Mouse (Mus musculus): ENCODE results near the gene Ubash3b. TPM values are rescaled to one million over a fixed set of nuclear protein-coding genes. Genes with fewer than 3 reads are reported as not detected.

Ubash3b gene
- polyA plus RNA-seq, 1 experiment from 2014 or later: 12.1 TPM

DNA sequence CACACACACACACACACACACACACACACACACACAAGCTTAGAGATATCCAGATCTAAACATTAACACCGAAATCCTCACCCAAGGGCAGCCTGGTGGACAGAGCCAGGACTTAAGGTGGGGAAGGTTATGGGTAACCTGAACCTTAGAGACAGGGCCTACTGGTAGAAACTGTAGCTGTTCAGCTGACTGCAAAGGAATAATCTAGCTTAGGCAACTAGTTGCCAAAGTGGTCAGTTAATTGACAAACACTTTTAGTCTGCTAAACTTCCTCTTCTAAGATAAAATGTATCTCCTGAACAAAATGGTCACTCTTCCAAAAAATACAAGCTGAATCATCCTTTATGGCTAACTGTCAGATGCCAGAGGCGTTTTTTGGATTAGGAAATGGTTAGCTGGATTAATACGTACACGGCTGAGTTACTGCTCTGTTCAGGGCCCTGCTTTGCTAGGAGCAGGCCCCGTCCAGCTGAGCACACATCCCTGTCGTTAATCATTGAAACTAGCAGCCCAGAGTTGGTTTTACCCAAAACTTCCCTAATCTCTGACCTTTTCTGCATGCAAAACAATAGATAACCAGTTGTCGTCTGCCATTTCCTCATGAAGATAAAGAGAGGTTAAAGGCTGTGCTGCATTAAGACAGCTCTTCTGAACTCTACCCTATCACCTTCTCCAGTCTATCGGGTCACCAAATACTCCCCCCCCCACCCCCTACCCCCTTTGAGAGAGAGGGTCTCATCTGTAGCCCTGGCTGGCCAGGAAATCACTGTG lies 102.5 kb downstream of the Ubash3b start:
- ATAC-seq: no peak
- H3K4me3 ChIP-seq (replicated peaks): no peak overlapping the region
- WGBS: 63% methylated on average over 8 of the region's 8 CpGs
- H3K9ac ChIP-seq (replicated peaks): no peak overlapping the region
- no peaks in the 10 kb centered on the region for H3K36me3 ChIP-seq
- no peak overlapping the region for H3K27ac ChIP-seq
- no peaks in the 10 kb centered on the region for H3K9me3 ChIP-seq
- H3K4me1 ChIP-seq (replicated peaks): peaks cover 11% of the 10 kb centered on the region
- H3K27me3 ChIP-seq: no peaks in the 10 kb centered on the region
- no peak overlapping the region for H3K4me2 ChIP-seq (replicated peaks)

DNA sequence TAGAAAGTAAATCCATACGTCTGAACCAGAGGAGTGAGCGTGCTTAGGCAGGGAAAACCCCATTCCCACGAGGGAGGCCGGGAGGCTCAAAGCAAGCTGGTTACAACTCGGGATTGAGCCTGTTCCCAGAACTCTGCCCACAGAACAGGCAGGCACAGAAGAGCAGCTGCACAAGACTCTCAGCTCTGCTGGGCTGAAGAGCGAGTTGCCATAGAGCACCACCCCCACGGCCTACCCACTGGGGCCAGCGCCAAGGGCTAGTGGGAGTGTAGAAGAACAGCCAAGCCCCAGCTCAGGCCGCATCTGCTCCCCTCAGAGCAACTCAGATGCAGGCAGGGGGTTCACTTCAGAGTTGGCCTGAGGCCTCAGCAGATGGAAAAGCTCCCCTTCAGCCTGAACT lies 107.3 kb downstream of the Ubash3b start:
- H3K4me3 ChIP-seq (replicated peaks): no peak overlapping the region
- no peaks in the 10 kb centered on the region for H3K9me3 ChIP-seq
- no peak for ATAC-seq
- WGBS: 85% methylated on average over 9 of the region's 9 CpGs
- H3K4me2 ChIP-seq (replicated peaks): no peak overlapping the region
- no peak overlapping the region for H3K27ac ChIP-seq
- H3K36me3 ChIP-seq: no peaks in the 10 kb centered on the region
- H3K27me3 ChIP-seq: no peaks in the 10 kb centered on the region
- H3K9ac ChIP-seq (replicated peaks): no peak overlapping the region
- H3K4me1 ChIP-seq (replicated peaks): peaks cover 15% of the 10 kb centered on the region

DNA sequence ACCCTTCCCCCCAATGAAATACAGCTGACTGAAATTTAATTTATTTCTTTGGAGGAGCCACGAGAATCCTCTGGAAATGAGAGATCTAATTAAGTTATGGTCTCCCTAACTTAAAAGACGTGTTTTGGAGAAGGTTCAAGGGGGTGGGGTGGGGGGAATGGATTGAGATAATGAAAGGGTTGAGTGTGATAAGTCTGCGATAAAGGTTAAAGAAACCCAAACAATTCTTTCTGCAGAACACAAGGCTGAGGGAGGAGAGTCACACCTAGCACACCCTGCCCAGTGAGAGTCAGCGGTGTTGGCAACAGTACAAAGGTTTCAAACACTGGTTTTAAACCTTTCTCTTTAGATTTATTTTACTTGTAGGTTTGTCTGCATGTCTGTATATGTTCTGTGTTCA lies 108.0 kb downstream of the Ubash3b start:
- Histone ChIP-seq H3K9ac (replicated peaks) (no peak overlapping the region), H3K27me3 (no peaks in the 10 kb centered on the region), H3K27ac (no peak overlapping the region), H3K4me2 (replicated peaks) (no peak overlapping the region), H3K4me1 (replicated peaks) (peaks cover 15% of the 10 kb centered on the region), H3K36me3 (no peaks in the 10 kb centered on the region), H3K9me3 (no peaks in the 10 kb centered on the region), H3K4me3 (replicated peaks) (no peak overlapping the region)
- no peak for ATAC-seq
- WGBS: 59% methylated on average over 4 of the region's 4 CpGs

DNA sequence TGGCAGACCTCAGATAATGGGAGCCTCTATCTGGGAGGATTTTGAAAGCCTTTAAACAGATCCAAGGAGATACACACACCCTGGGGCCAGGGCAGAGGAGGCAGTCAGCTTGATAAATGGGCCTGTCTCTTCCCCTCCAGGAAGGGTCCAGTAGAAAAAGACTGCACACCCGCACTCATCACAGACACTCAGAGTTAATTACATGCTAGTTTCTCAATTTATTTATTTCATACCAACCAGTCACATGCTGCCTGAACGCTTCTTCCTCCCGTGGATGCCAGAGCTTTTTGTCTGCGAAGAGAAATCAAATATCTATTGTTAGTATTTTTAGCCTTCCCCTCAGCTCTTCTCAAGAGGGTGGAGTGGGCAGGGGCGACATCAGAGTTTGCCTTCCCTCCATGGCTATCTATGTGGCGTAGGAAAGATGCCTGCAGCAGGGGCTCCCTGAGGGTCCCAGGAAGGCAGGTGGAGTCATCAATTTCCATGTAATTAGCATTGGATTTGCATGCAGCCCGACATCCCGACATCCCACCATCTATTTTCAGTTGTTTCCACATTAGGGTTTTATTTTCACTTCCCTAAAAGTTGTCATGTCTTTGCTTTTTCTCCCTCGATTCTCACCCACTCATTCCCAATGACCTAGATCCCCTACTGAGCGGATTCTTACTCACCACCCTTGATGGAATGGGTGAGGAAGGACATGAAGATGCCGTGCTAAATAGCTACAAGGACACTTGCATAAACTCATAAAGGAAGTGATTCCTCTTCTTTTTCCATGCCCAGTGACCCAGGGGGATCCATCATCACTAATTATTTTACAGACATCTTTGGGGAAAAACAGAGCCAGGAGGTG lies 110.2 kb downstream of the Ubash3b start:
- no peaks in the 10 kb centered on the region for H3K9me3 ChIP-seq
- no peak overlapping the region for H3K4me3 ChIP-seq (replicated peaks)
- peak; percentile 55 for ATAC-seq
- peak overlapping the region; percentile 71 for H3K27ac ChIP-seq
- H3K36me3 ChIP-seq: no peaks in the 10 kb centered on the region
- H3K9ac ChIP-seq (replicated peaks): no peak overlapping the region
- H3K4me1 ChIP-seq (replicated peaks): peaks cover 15% of the 10 kb centered on the region
- 59% methylated on average over 11 of the region's 11 CpGs for WGBS
- H3K4me2 ChIP-seq (replicated peaks): no peak overlapping the region
- H3K27me3 ChIP-seq: no peaks in the 10 kb centered on the region

DNA sequence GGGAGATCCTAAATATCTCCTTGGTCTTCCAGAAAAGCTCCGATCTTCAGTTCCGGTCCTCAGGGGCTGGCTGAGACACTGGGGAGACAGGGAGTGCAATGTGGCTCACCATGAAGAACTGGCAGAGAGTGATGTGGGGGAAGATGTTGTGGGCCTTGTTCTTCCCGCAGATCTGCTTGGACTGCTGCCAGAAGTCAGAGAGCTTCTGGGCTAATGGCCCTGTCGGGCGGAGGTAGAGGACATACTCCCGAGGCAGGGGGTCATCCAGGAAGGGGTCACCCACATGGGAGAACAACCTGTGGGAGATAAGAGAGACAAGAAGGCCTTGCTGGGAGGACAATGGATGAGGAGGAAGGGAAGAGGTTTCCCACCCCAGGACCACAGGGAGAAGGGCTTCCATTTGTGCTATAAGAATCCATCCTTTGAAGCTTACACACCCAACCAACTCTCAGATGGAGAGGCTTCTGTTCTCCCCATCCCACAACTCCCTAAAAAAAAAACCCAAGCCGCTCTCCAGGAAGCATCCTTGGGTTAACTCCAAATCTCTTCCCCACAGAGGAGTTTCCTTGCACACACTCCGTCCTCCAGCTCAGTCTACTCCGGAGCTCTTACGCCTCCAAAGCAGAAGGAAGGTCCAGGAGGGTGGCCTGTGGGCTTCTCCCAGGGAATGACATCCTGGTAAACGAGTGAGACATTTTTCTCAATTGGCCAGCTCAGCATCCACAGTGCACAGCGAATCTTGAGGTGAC lies 111.0 kb downstream of the Ubash3b start:
- 79% methylated on average over 12 of the region's 12 CpGs for WGBS
- no peak overlapping the region for H3K4me2 ChIP-seq (replicated peaks)
- peak overlapping the region; percentile 71 for H3K27ac ChIP-seq
- no peak overlapping the region for H3K4me3 ChIP-seq (replicated peaks)
- no peak overlapping the region for H3K9ac ChIP-seq (replicated peaks)
- H3K4me1 ChIP-seq (replicated peaks): peaks cover 15% of the 10 kb centered on the region
- no peaks in the 10 kb centered on the region for H3K36me3 ChIP-seq
- H3K27me3 ChIP-seq: no peaks in the 10 kb centered on the region
- H3K9me3 ChIP-seq: no peaks in the 10 kb centered on the region
- 0 out of 2 replicates have a peak, but pooled peaks have one; percentile 9 for ATAC-seq

DNA sequence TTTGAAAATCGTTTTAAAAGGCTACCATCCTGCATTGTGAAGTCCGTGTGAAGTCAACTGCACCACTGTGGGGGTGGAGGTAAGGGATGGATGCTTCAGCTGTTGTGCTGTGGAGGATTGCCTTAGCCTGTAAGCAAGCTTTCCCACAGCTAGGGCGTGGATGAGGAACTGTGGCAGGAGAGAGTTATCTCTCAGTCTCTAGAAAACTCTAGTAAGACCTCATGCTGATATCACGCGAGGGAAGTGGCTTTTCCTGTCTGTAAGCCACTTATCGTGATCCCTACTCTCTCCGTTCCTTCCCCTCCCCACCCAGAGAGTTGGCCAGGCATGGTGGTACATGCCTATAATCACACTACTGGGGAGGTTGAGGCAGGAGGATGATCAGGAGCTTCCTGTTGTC lies 112.2 kb downstream of the Ubash3b start:
- no peak overlapping the region for H3K9ac ChIP-seq (replicated peaks)
- no peak for ATAC-seq
- H3K27me3 ChIP-seq: no peaks in the 10 kb centered on the region
- no peaks in the 10 kb centered on the region for H3K36me3 ChIP-seq
- 88% methylated on average over 7 of the region's 7 CpGs for WGBS
- H3K27ac ChIP-seq: no peak overlapping the region
- no peaks in the 10 kb centered on the region for H3K9me3 ChIP-seq
- peaks cover 15% of the 10 kb centered on the region for H3K4me1 ChIP-seq (replicated peaks)
- no peak overlapping the region for H3K4me3 ChIP-seq (replicated peaks)
- no peak overlapping the region for H3K4me2 ChIP-seq (replicated peaks)

DNA sequence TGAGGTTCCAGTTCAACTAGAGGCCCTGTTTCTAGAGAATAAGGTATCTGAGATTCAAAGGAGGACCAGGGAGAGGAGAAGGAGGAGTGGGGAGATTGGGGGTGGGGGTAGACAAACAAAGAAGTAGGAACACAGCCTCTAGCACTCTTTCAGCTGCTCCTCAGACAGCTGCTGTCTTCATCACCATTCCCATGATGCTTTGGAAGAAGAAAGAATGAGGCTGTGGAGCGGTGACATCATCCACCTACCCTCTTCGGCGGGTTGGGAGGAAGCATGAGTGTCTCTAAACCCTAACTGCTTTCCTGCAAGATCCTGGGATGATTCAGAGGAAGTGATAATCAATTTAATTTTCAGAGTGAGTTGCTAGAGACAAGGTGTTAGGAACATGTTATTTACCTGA lies 112.7 kb downstream of the Ubash3b start:
- Histone ChIP-seq H3K9ac (replicated peaks) (no peak overlapping the region), H3K4me2 (replicated peaks) (no peak overlapping the region), H3K4me1 (replicated peaks) (peaks cover 15% of the 10 kb centered on the region), H3K9me3 (no peaks in the 10 kb centered on the region), H3K27me3 (no peaks in the 10 kb centered on the region), H3K4me3 (replicated peaks) (no peak overlapping the region), H3K27ac (no peak overlapping the region), H3K36me3 (no peaks in the 10 kb centered on the region)
- ATAC-seq: no peak
- WGBS: 95% methylated on average over 3 of the region's 3 CpGs

DNA sequence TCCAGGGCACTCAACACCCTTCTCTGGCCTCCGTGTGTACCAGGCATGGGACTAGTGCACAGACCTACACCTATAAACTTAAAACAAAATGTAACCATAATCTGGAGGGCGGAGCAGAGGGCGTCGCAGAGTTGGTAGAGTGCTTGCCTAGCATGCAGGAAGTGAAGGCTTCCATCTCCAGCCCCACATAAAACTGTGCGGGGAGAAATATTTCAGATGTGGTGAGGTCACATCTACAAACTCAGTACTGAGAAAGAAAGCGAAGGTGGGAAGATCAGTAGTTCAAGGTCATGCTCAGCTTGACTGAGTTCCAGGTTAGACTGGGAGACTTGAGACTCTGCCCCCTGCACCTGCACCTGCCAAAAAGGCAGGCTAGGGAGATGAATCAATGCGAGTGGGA lies 113.3 kb downstream of the Ubash3b start:
- Histone ChIP-seq H3K4me2 (replicated peaks) (no peak overlapping the region), H3K27ac (no peak overlapping the region), H3K36me3 (no peaks in the 10 kb centered on the region), H3K9me3 (no peaks in the 10 kb centered on the region), H3K9ac (replicated peaks) (no peak overlapping the region), H3K4me1 (replicated peaks) (peaks cover 17% of the 10 kb centered on the region), H3K4me3 (replicated peaks) (no peak overlapping the region), H3K27me3 (no peaks in the 10 kb centered on the region)
- no peak for ATAC-seq
- 94% methylated on average over 7 of the region's 7 CpGs for WGBS

DNA sequence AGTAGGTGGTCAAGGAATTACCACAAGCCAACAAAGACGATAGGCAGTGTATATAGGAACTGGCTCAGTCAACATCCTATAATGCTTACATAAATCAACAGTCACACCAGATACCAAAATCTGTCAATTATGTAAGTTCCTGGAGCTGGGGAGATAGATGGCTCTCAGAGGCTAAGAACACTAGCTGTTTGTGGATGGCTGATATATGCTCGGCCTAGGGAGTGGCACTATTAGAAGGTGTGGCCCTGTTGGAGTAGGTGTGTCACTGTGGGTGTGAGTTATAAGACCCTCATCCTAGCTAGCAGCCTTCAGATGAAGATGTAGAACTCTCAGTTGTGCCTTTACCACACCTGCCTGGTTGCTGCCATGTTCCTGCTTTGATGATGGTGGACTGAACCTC lies 113.8 kb downstream of the Ubash3b start:
- H3K4me1 ChIP-seq (replicated peaks): peaks cover 17% of the 10 kb centered on the region
- no peaks in the 10 kb centered on the region for H3K36me3 ChIP-seq
- no peak overlapping the region for H3K27ac ChIP-seq
- H3K4me2 ChIP-seq (replicated peaks): no peak overlapping the region
- no peak for ATAC-seq
- no peaks in the 10 kb centered on the region for H3K27me3 ChIP-seq
- H3K9me3 ChIP-seq: no peaks in the 10 kb centered on the region
- 91% methylated on average over 2 of the region's 2 CpGs for WGBS
- no peak overlapping the region for H3K9ac ChIP-seq (replicated peaks)
- H3K4me3 ChIP-seq (replicated peaks): no peak overlapping the region

DNA sequence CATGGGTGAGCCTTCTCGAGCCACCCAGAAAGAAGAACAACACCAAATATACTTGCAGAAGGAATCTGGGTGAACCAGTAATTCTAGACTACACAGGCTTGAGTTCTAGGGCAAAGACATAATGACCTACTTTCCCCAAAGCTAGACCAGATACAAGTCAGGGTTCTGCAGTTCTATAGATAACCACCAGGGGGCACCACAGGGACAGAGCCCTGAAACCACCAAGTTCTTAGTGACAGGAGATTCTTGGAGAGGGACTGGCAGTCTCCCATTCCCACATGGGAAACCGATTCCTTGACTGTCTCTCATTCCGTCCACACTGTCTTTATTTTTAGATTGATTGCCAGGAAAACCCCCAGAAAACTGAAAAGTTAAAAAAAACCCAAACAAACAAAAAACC lies 116.9 kb downstream of the Ubash3b start:
- H3K9me3 ChIP-seq: no peaks in the 10 kb centered on the region
- no peak for ATAC-seq

DNA sequence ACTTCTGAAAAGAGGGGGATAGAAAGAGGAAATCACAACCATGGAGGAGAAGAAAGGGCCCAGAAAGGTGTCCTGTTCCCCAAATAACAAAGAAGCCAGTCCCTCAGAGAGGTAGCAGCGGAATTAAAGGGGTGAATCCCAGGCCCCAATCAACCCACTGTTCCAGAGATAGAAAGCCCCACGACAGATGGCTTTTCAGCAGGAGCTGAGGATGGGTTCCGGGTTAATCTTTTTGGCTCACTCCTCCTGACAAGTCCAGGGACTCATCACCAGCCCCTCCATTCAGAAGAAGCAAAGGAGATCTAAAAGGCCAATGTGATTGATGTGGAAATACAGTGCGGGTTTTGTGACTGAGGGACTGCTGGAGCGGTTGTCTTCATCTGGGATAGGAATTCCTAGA lies 117.9 kb downstream of the Ubash3b start:
- no peaks in the 10 kb centered on the region for H3K27me3 ChIP-seq
- no peaks in the 10 kb centered on the region for H3K36me3 ChIP-seq
- H3K9ac ChIP-seq (replicated peaks): no peak overlapping the region
- H3K4me3 ChIP-seq (replicated peaks): no peak overlapping the region
- no peaks in the 10 kb centered on the region for H3K9me3 ChIP-seq
- no peak for ATAC-seq
- no peak overlapping the region for H3K4me2 ChIP-seq (replicated peaks)
- 0 out of 2 replicates have a peak, but pooled peaks cover 2% of the 10 kb centered on the region for H3K4me1 ChIP-seq (replicated peaks)
- 84% methylated on average over 5 of the region's 5 CpGs for WGBS
- H3K27ac ChIP-seq: no peak overlapping the region

More for the DNA sequence above, 116.9 kb downstream of the Ubash3b start:
- WGBS: 21% methylated on average over 3 of the region's 3 CpGs
- H3K4me2 ChIP-seq (replicated peaks): no peak overlapping the region
- no peak overlapping the region for H3K9ac ChIP-seq (replicated peaks)
- H3K4me1 ChIP-seq (replicated peaks): 0 out of 2 replicates have a peak, but pooled peaks cover 2% of the 10 kb centered on the region
- H3K4me3 ChIP-seq (replicated peaks): no peak overlapping the region
- no peaks in the 10 kb centered on the region for H3K27me3 ChIP-seq
- no peak overlapping the region for H3K27ac ChIP-seq
- no peaks in the 10 kb centered on the region for H3K36me3 ChIP-seq

DNA sequence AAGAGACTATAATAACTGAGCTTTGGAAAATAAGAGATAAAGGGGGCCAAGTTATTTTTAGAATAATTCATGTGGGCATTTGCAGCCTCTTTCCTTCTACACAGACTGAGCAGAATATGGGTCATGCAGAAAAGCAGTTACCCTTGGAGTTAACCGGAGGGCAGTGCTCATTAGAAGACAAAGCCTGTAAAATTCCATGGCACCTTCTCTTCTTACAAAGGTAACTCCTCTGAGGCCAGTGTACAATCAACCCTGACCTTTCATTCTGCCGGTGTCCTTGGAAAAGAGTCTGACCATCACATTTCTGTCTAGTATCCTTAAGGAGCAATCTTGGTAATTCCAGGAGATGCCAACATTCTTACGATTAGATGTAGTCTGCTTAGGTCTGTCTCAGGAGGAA lies 120.1 kb downstream of the Ubash3b start:
- Histone ChIP-seq H3K4me2 (replicated peaks) (no peak overlapping the region), H3K4me3 (replicated peaks) (no peak overlapping the region), H3K9me3 (no peaks in the 10 kb centered on the region), H3K4me1 (replicated peaks) (0 out of 2 replicates have a peak, but pooled peaks cover 2% of the 10 kb centered on the region), H3K9ac (replicated peaks) (no peak overlapping the region), H3K27ac (no peak overlapping the region), H3K27me3 (no peaks in the 10 kb centered on the region), H3K36me3 (peaks cover 5% of the 10 kb centered on the region; the same call in 1 of the 2 replicates)
- no peak for ATAC-seq
- 90% methylated on average over 3 of the region's 3 CpGs for WGBS
